Mouse (Mus musculus) limb, embryonic 10.5 days (tissue): ENCODE results near the gene Dyrk1a. TPM values are rescaled to one million over a fixed set of nuclear protein-coding genes. Genes with fewer than 3 reads are reported as not detected.

Experiments
- DNase-seq: peaks from one replicate; pipeline ENCODE4 v3.0.0-alpha.2; 2017; ENCODE audit warnings: low spot score
- H3K27ac ChIP-seq: fragments of 300-500 bp; sonication (generic); 2 replicates; pipeline ENCODE4 v1.5.1; 2016; ENCODE audit warnings: mild to moderate bottlenecking
- H3K27me3 ChIP-seq: fragments of 300-500 bp; sonication (generic); 2 replicates; pipeline ENCODE4 v1.6.1; 2016; ENCODE audit warnings: low read depth, mild to moderate bottlenecking; ENCODE audit not compliant: poor library complexity, severe bottlenecking
- H3K36me3 ChIP-seq: fragments of 300-500 bp; sonication (generic); 2 replicates; pipeline ENCODE4 v1.6.1; 2016; ENCODE audit warnings: mild to moderate bottlenecking, moderate library complexity
- H3K4me1 ChIP-seq: fragments of 300-500 bp; sonication (generic); 2 replicates; pipeline ENCODE4 v1.6.1; 2016
- H3K4me3 ChIP-seq: fragments of 300-500 bp; sonication (generic); 2 replicates; pipeline ENCODE4 v1.5.1; 2016; ENCODE audit warnings: mild to moderate bottlenecking, moderate library complexity
- H3K9me3 ChIP-seq: fragments of 300-500 bp; sonication (generic); replicated peaks from 2 replicates; pipeline ENCODE4 v1.6.1; 2016; ENCODE audit warnings: mild to moderate bottlenecking
- WGBS: fragments of 180-500 bp; shearing (Covaris S2); methylation state at CpG from one replicate; pipeline ENCODE4 v1.1.7; 2016; 5-methylcytosine and 5-hydroxymethylcytosine counted together
- polyA plus RNA-seq: library from polyadenylated mRNA; unstranded; fragments of >200 nt; fragmentation: Nextera tagmentation; extraction: Ambion mirVana; gene quantifications from 2 replicates; pipeline ENCODE4 v1.2.1, GENCODE M21; 2016

The Dyrk1a gene
- polyA plus RNA-seq, 1 experiment from 2014 or later: 8.9 TPM

- H3K4me3 ChIP-seq: no peak overlapping the region
- DNase-seq: no peak
- no peak overlapping the region for H3K27ac ChIP-seq
- H3K4me1 ChIP-seq: peaks cover 15% of the 10 kb centered on the region
- peaks cover 3% of the 10 kb centered on the region; the same call in 1 of the 2 replicates for H3K9me3 ChIP-seq
- H3K27me3 ChIP-seq: no peaks in the 10 kb centered on the region
- H3K36me3 ChIP-seq: no peaks in the 10 kb centered on the region
- 68% methylated on average over 7 of the region's 7 CpGs for WGBS
Measured at GRCm38 (mm10) chr16:94720476-94721153, 150.8 kb downstream of the Dyrk1a start.

- WGBS: 86% methylated on average over 10 of the region's 10 CpGs
- Histone ChIP-seq H3K27me3 (no peaks in the 10 kb centered on the region), H3K4me3 (no peak overlapping the region), H3K9me3 (no peaks in the 10 kb centered on the region), H3K36me3 (no peaks in the 10 kb centered on the region), H3K4me1 (peaks cover 15% of the 10 kb centered on the region), H3K27ac (no peak overlapping the region)
- DNase-seq: no peak
Measured at GRCm38 (mm10) chr16:94721549-94722006, 151.8 kb downstream of the Dyrk1a start.

- 77% methylated on average over 12 of the region's 12 CpGs for WGBS
- Histone ChIP-seq H3K9me3 (no peaks in the 10 kb centered on the region), H3K4me1 (peaks cover 15% of the 10 kb centered on the region), H3K36me3 (no peaks in the 10 kb centered on the region), H3K4me3 (no peak overlapping the region), H3K27ac (no peak overlapping the region), H3K27me3 (no peaks in the 10 kb centered on the region)
- DNase-seq: no peak
Measured at GRCm38 (mm10) chr16:94722936-94723335, 153.1 kb downstream of the Dyrk1a start.

GRCm38 (mm10) chr16:94724061-94724596 lies 154.3 kb downstream of the Dyrk1a start:
- H3K27me3 ChIP-seq: no peaks in the 10 kb centered on the region
- H3K4me1 ChIP-seq: peaks cover 15% of the 10 kb centered on the region
- H3K36me3 ChIP-seq: no peaks in the 10 kb centered on the region
- DNase-seq: peak; percentile 84
- H3K9me3 ChIP-seq: no peaks in the 10 kb centered on the region
- H3K27ac ChIP-seq: peak overlapping the region; percentile 80
- peak overlapping the region; percentile 70 for H3K4me3 ChIP-seq
- WGBS: under 1% methylated on average over 23 of the region's 23 CpGs

GRCm38 (mm10) chr16:94724747-94725211 lies 155.0 kb downstream of the Dyrk1a start:
- Histone ChIP-seq H3K9me3 (no peaks in the 10 kb centered on the region), H3K4me1 (peaks cover 15% of the 10 kb centered on the region), H3K4me3 (peak overlapping the region; percentile 70), H3K27ac (peak overlapping the region; percentile 80; the same call in 1 of the 2 replicates), H3K36me3 (no peaks in the 10 kb centered on the region), H3K27me3 (no peaks in the 10 kb centered on the region)
- WGBS: 3% methylated on average over 18 of the region's 18 CpGs
- peak; percentile 43 for DNase-seq

- no peak for DNase-seq
- Histone ChIP-seq H3K4me1 (peaks cover 11% of the 10 kb centered on the region), H3K4me3 (no peak overlapping the region), H3K36me3 (no peaks in the 10 kb centered on the region), H3K27ac (no peak overlapping the region), H3K9me3 (no peaks in the 10 kb centered on the region), H3K27me3 (no peaks in the 10 kb centered on the region)
- 85% methylated on average over 6 of the region's 6 CpGs for WGBS
Measured at GRCm38 (mm10) chr16:94729236-94729635, 159.4 kb downstream of the Dyrk1a start.

GRCm38 (mm10) chr16:94731027-94731426 lies 161.2 kb downstream of the Dyrk1a start:
- no peak for DNase-seq
- Histone ChIP-seq H3K27ac (no peak overlapping the region), H3K27me3 (no peaks in the 10 kb centered on the region), H3K4me1 (peaks cover 2% of the 10 kb centered on the region; the same call in 1 of the 2 replicates), H3K9me3 (no peaks in the 10 kb centered on the region), H3K4me3 (no peak overlapping the region), H3K36me3 (no peaks in the 10 kb centered on the region)
- 72% methylated on average over 12 of the region's 12 CpGs for WGBS

GRCm38 (mm10) chr16:94735472-94735871 lies 165.7 kb downstream of the Dyrk1a start:
- DNase-seq: no peak
- Histone ChIP-seq H3K9me3 (no peaks in the 10 kb centered on the region), H3K27me3 (no peaks in the 10 kb centered on the region), H3K36me3 (no peaks in the 10 kb centered on the region), H3K4me1 (peaks cover 2% of the 10 kb centered on the region; the same call in 1 of the 2 replicates), H3K4me3 (no peak overlapping the region), H3K27ac (no peak overlapping the region)
- 64% methylated on average over 3 of the region's 3 CpGs for WGBS

- DNase-seq: no peak
- peaks cover 2% of the 10 kb centered on the region; the same call in 1 of the 2 replicates for H3K4me1 ChIP-seq
- no peaks in the 10 kb centered on the region for H3K9me3 ChIP-seq
- no peak overlapping the region for H3K4me3 ChIP-seq
- H3K36me3 ChIP-seq: no peaks in the 10 kb centered on the region
- WGBS: 88% methylated on average over 8 of the region's 8 CpGs
- H3K27ac ChIP-seq: no peak overlapping the region
- H3K27me3 ChIP-seq: no peaks in the 10 kb centered on the region
Measured at GRCm38 (mm10) chr16:94736462-94737358, 166.9 kb downstream of the Dyrk1a start.

- Histone ChIP-seq H3K4me3 (no peak overlapping the region), H3K4me1 (peaks cover 2% of the 10 kb centered on the region; the same call in 1 of the 2 replicates), H3K27ac (no peak overlapping the region), H3K27me3 (no peaks in the 10 kb centered on the region), H3K9me3 (no peaks in the 10 kb centered on the region), H3K36me3 (no peaks in the 10 kb centered on the region)
- 97% methylated on average over 1 of the region's 1 CpGs for WGBS
- no peak for DNase-seq
Measured at GRCm38 (mm10) chr16:94737359-94737687, 167.5 kb downstream of the Dyrk1a start.

- WGBS: under 1% methylated on average over 11 of the region's 11 CpGs
- Histone ChIP-seq H3K27ac (peak overlapping the region; percentile 50; the same call in 1 of the 2 replicates), H3K36me3 (no peaks in the 10 kb centered on the region), H3K4me1 (peaks cover 9% of the 10 kb centered on the region), H3K4me3 (peak overlapping the region; percentile 40), H3K9me3 (no peaks in the 10 kb centered on the region), H3K27me3 (no peaks in the 10 kb centered on the region)
- peak; percentile 53 for DNase-seq
Measured at GRCm38 (mm10) chr16:94743853-94744501, 174.2 kb downstream of the Dyrk1a start.

GRCm38 (mm10) chr16:94745016-94745415 lies 175.2 kb downstream of the Dyrk1a start:
- Histone ChIP-seq H3K4me1 (peaks cover 9% of the 10 kb centered on the region), H3K36me3 (no peaks in the 10 kb centered on the region), H3K4me3 (no peak overlapping the region), H3K9me3 (no peaks in the 10 kb centered on the region), H3K27ac (no peak overlapping the region), H3K27me3 (no peaks in the 10 kb centered on the region)
- DNase-seq: no peak
- 83% methylated on average over 9 of the region's 9 CpGs for WGBS
